ENCODE assay signal across 22 mouse cellular contexts in the genomic region with DNA sequence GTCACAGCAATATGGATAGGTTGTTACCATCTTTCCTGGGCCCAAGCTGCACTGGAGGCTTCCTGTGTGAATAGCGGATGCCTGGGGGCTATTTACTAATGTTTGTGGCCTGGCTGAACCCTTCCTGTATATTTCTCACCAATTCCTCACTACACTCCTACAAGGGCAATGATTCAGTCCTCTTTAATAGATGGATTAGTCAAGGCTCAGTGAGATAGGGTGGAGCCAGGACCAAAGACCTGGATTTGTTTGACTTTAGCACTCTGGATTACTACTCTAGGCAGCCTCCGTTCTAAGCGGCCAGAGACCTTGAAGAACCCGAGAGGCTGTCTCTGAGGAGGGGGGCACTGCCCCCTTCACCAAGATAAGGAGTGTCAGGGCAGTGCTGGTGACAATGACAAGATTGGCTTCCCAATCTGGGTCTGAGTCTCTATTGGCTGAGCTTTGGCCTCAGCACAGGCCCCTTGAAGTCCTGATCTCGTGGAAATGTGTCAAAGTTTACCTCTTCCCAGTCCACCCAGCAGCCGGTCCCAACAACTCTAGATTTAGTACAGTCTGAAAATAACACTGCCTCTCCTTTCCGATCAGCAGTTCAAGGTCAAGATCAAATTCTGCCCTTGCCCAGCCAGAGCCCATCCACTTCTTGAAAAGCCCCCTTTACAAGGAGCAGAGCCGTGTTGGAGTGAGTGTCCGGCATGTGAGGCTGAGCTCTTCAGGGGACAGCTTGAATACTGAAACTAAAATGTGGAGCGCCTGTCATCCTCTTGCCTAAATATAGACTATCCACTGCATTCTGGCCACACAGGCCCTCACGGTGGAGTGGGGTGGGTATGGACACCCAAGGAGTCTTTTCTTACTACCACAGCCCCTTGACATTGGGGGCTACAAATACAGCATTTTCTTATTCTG.
A peak's percentile ranks its signal among the peaks of the same experiment; 100 is the strongest.
DNase-seq lines count a peak whose midpoint lies in the region; ATAC-seq and TF ChIP-seq lines count a peak whose summit lies in the region.
"Had no signal": no experiment of that assay in that cellular context is flagged by ENCODE, and none has a peak within 500 bp of the region (broad histone marks: within the 10 kb centered on the region; RNA-seq: fewer than 3 reads in every experiment).

No protein-coding gene starts in this region.

- no peak overlapping the region for H3K4me3 ChIP-seq in lung, postnatal 0 days (ENCODE audit: low read depth, low read length)
- H3K4me3 ChIP-seq in lung, adult 2 months (replicated peaks; ENCODE audit: extremely low read depth, low read depth, low read length) = no peak overlapping the region
- H3K4me3 ChIP-seq in heart, embryonic 16.5 days (ENCODE audit: low read length) = peak overlapping the region; percentile 22; the same call in 1 of the 2 replicates
- H3K4me3 ChIP-seq: embryonic facial prominence, embryonic 13.5 days; hindbrain, embryonic 12.5 days; neural tube, embryonic 13.5 days had no signal

- H3K4me2 ChIP-seq in lung, postnatal 0 days (replicated peaks; ENCODE audit: low read depth, low read length) = peak overlapping the region; percentile 14; the same call in 1 of the 2 replicates
- H3K4me2 ChIP-seq in heart, embryonic 16.5 days (ENCODE audit: low read depth, low read length) = peak overlapping the region; percentile 55
- H3K4me2 ChIP-seq: embryonic facial prominence, embryonic 13.5 days; hindbrain, embryonic 12.5 days; neural tube, embryonic 13.5 days had no signal

- no peaks in the 10 kb centered on the region for H3K27me3 ChIP-seq in lung, postnatal 0 days (replicated peaks; ENCODE audit: insufficient read depth, low read length)
- H3K27me3 ChIP-seq in heart, embryonic 16.5 days (ENCODE audit: control insufficient read depth, insufficient read depth, low read length) = no peaks in the 10 kb centered on the region
- H3K27me3 ChIP-seq: embryonic facial prominence, embryonic 13.5 days; hindbrain, embryonic 12.5 days; neural tube, embryonic 13.5 days had no signal

- WGBS in lung, postnatal 0 days = 47% methylated on average over 11 of the region's 11 CpGs
- WGBS in lung, adult 2 months = 49% methylated on average over 11 of the region's 11 CpGs
- 33% methylated on average over 11 of the region's 11 CpGs for WGBS in heart, embryonic 16.5 days

- 0 out of 2 replicates have a peak, but pooled peaks have one; percentile 25 for ATAC-seq in lung, postnatal 0 days
- peak; percentile 77 for ATAC-seq in heart, embryonic 16.5 days (replicated peaks; ENCODE audit: extremely low read depth, insufficient read depth, low FRiP score)
- ATAC-seq: activated CD4-positive, CD25-positive, alpha-beta regulatory T cell, adult 4 months; forebrain, embryonic 14.5 days had no signal

- no peaks in the 10 kb centered on the region for H3K36me3 ChIP-seq in lung, postnatal 0 days (ENCODE audit: insufficient read depth, low read length)
- H3K36me3 ChIP-seq in heart, embryonic 16.5 days (ENCODE audit: control insufficient read depth, insufficient read depth) = no peaks in the 10 kb centered on the region
- H3K36me3 ChIP-seq: embryonic facial prominence, embryonic 13.5 days; hindbrain, embryonic 12.5 days; neural tube, embryonic 13.5 days had no signal

- H3K27ac ChIP-seq in lung, postnatal 0 days (ENCODE audit: low read length) = no peak overlapping the region
- H3K27ac ChIP-seq in heart, embryonic 16.5 days (ENCODE audit: low read length) = peak overlapping the region; percentile 95
- H3K27ac ChIP-seq: embryonic facial prominence, embryonic 13.5 days; hindbrain, embryonic 12.5 days; neural tube, embryonic 13.5 days had no signal

- H3K9ac ChIP-seq in lung, postnatal 0 days (replicated peaks; ENCODE audit: low read depth) = no peak overlapping the region
- peak overlapping the region; percentile 68 for H3K9ac ChIP-seq in heart, embryonic 16.5 days (ENCODE audit: low read length)
- H3K9ac ChIP-seq: embryonic facial prominence, embryonic 13.5 days; hindbrain, embryonic 12.5 days; neural tube, embryonic 13.5 days had no signal

- H3K4me1 ChIP-seq in lung, postnatal 0 days (ENCODE audit: insufficient read depth, low read depth, low read length) = no peaks in the 10 kb centered on the region
- H3K4me1 ChIP-seq in lung, adult 2 months (ENCODE audit: control insufficient read depth, insufficient read depth, low read length) = no peaks in the 10 kb centered on the region
- peaks cover 14% of the 10 kb centered on the region for H3K4me1 ChIP-seq in heart, embryonic 16.5 days (ENCODE audit: control insufficient read depth, insufficient read depth, low read length)
- H3K4me1 ChIP-seq: embryonic facial prominence, embryonic 13.5 days; hindbrain, embryonic 12.5 days; neural tube, embryonic 13.5 days had no signal

- H3K9me3 ChIP-seq in lung, postnatal 0 days (ENCODE audit: low read length) = no peaks in the 10 kb centered on the region
- no peaks in the 10 kb centered on the region for H3K9me3 ChIP-seq in heart, embryonic 16.5 days (replicated peaks; ENCODE audit: control insufficient read depth, low read length)
- H3K9me3 ChIP-seq: embryonic facial prominence, embryonic 13.5 days; hindbrain, embryonic 12.5 days; neural tube, embryonic 13.5 days had no signal

- no peak for TF ChIP-seq POLR2A in lung, adult 2 months (IDR thresholded peaks at IDR 0.05; ENCODE audit: borderline replicate concordance, extremely low read depth, low read depth, low read length)

- TF ChIP-seq CTCF in lung, postnatal 0 days (IDR thresholded peaks at IDR 0.05) = no peak
- no peak for TF ChIP-seq CTCF in lung, adult 2 months (IDR thresholded peaks at IDR 0.05; ENCODE audit: insufficient read depth, low read length)

- DNase-seq in lung, postnatal 0 days (ENCODE audit: low spot score) = peak; percentile 17
- no peak for DNase-seq in lung, adult 2 months
- DNase-seq in heart, adult 9 months (ENCODE audit: low spot score in 2 of 2) = peak; percentile 68
- no peak for DNase-seq in cerebellum, adult 11-12 months
- DNase-seq in right cerebral cortex, postnatal 10 days (ENCODE audit: low spot score in 2 of 2) = no peak
- no peak for DNase-seq in adrenal gland, postnatal 36 days
- DNase-seq: adrenal gland, postnatal 10 days; cerebellum, postnatal 10 days; gastrocnemius, postnatal 36 days; kidney, adult 9 months; kidney, postnatal 25 days; left cerebral cortex, postnatal 4 days; liver; midbrain, embryonic 14.5 days; right cerebral cortex, adult 18-20 months; thymus, adult 2 months had no signal

- TF ChIP-seq EP300 in lung, postnatal 0 days (IDR thresholded peaks at IDR 0.05) = no peak

Comparison
In these comparisons a context has a peak if more than half of its experiments do, and no peak if none do; other contexts are left out.
1. DNase-seq: peak in lung, postnatal 0 days (single experiment) and heart, adult 9 months (2 of 2); none in lung, adult 2 months (single experiment), cerebellum, adult 11-12 months (single experiment), right cerebral cortex, postnatal 10 days (0 of 2) and adrenal gland, postnatal 36 days (0 of 2).